Mouse (Mus musculus) cerebellum, adult 2 months (tissue): ENCODE results near the gene Nr2c1.

ENCODE experiments used
- CTCF ChIP-seq: fragments of 200-500 bp; IDR thresholded peaks from 2 replicates; pipeline ENCODE4 v1.5.1; 2011; ENCODE audit warnings: low read depth, mild to moderate bottlenecking, control low read depth, low read length, moderate library complexity, borderline replicate concordance; ENCODE audit not compliant: insufficient read depth
- POLR2A ChIP-seq: fragments of 200-500 bp; IDR thresholded peaks from 2 replicates; pipeline ENCODE4 v1.6.1; 2011; ENCODE audit warnings: low read length, control low read depth, borderline replicate concordance; ENCODE audit not compliant: insufficient read depth

- TF ChIP-seq CTCF (no peak), POLR2A (no peak)
Measured at GRCm38 (mm10) chr10:94158962-94159361, 11.1 kb downstream of the Nr2c1 start.
